Mouse (Mus musculus) layer of hippocampus, adult 8-10 months (tissue): Measurements from ENCODE around the gene Bcl2l2. TPM values are rescaled to one million over a fixed set of nuclear protein-coding genes. Genes with fewer than 3 reads are reported as not detected.

ENCODE experiments used
- DNase-seq, 2 experiments: peaks; one replicate each; pipeline ENCODE4 v3.0.0; 2022; ENCODE audit warnings: low spot score in 2 of 2
- total RNA-seq, 4 experiments: library from RNA; stranded (reverse); gene quantifications; 2 replicates each; pipeline ENCODE4 v1.2.4; 2022

Gene Bcl2l2
- total RNA-seq, 4 experiments from 2014 or later, result 117 to 125 (median 121) TPM

- no peak for DNase-seq
Observed at GRCm38 (mm10) chr14:54892200-54892599, 9.0 kb downstream of the Bcl2l2 start, which contains the start of gene Pabpn1. TSS of gene Pabpn1 (plus strand) at chr14:54892500.

GRCm38 (mm10) chr14:54893651-54894181 is 10.5 kb downstream of the Bcl2l2 start:
- DNase-seq, result peak; percentile 99 to 100

- no peak for DNase-seq
Observed at GRCm38 (mm10) chr14:54894296-54895151, 11.3 kb downstream of the Bcl2l2 start.

- DNase-seq, result no peak
Observed at GRCm38 (mm10) chr14:54897445-54897844, 14.3 kb downstream of the Bcl2l2 start.

- DNase-seq, result peak; percentile 62 to 80
Observed at GRCm38 (mm10) chr14:54900383-54900782, 17.2 kb downstream of the Bcl2l2 start.

GRCm38 (mm10) chr14:54903641-54904040 is 20.5 kb downstream of the Bcl2l2 start:
- DNase-seq, result no peak

GRCm38 (mm10) chr14:54908682-54909081 is 25.5 kb downstream of the Bcl2l2 start:
- no peak for DNase-seq

GRCm38 (mm10) chr14:54912109-54912850 is 29.1 kb downstream of the Bcl2l2 start:
- no peak for DNase-seq

GRCm38 (mm10) chr14:54912886-54913285 is 29.7 kb downstream of the Bcl2l2 start, which contains the start of gene Slc22a17:
TSS of gene Slc22a17 (minus strand) at chr14:54913132.
- DNase-seq, result peak; percentile 76 to 84

GRCm38 (mm10) chr14:54913343-54913742 is 30.2 kb downstream of the Bcl2l2 start:
- DNase-seq, result no peak

GRCm38 (mm10) chr14:54920076-54920685 is 37.0 kb downstream of the Bcl2l2 start:
- no peak for DNase-seq

GRCm38 (mm10) chr14:54924641-54925348 is 41.6 kb downstream of the Bcl2l2 start:
- DNase-seq, result no peak

GRCm38 (mm10) chr14:54925349-54926342 is 42.5 kb downstream of the Bcl2l2 start, which contains the start of gene Efs:
TSS of gene Efs (minus strand) at chr14:54926126.
- DNase-seq, result peak in 1 of 2 experiments; percentile 55

GRCm38 (mm10) chr14:54926401-54927158 is 43.4 kb downstream of the Bcl2l2 start:
- DNase-seq, result peak in 1 of 2 experiments; percentile 42

GRCm38 (mm10) chr14:54927296-54927695 is 44.1 kb downstream of the Bcl2l2 start:
- no peak for DNase-seq

GRCm38 (mm10) chr14:54929801-54930200 is 46.6 kb downstream of the Bcl2l2 start:
- no peak for DNase-seq

- no peak for DNase-seq
Observed at GRCm38 (mm10) chr14:54930431-54930830, 47.3 kb downstream of the Bcl2l2 start.

GRCm38 (mm10) chr14:54932645-54933150 is 49.5 kb downstream of the Bcl2l2 start, which contains the start of gene Il25:
TSS of gene Il25 (plus strand) at chr14:54932695.
- DNase-seq, result no peak
